Mouse (Mus musculus) neural tube, embryonic 15.5 days (tissue): ENCODE data around the gene Ephb2. TPM values are rescaled to one million over a fixed set of nuclear protein-coding genes. Genes with fewer than 3 reads are reported as not detected.

Experiments used
- ATAC-seq: fragments of 200-750 bp; cut with Nextera tagmentation; 2 replicates; pipeline ENCODE4 v1.8.0; 2017; ENCODE audit warnings: mild to moderate bottlenecking, moderate TSS enrichment, moderate library complexity; ENCODE audit not compliant: low FRiP score
- H3K27ac ChIP-seq: fragments of 300-500 bp; sonication (generic); replicated peaks from 2 replicates; pipeline ENCODE4 v1.5.1; 2015; ENCODE audit warnings: mild to moderate bottlenecking, inconsistent platforms
- H3K27me3 ChIP-seq: fragments of 300-500 bp; sonication (generic); replicated peaks from 2 replicates; pipeline ENCODE4 v1.6.1; 2015; ENCODE audit warnings: inconsistent platforms
- H3K36me3 ChIP-seq: fragments of 300-500 bp; sonication (generic); 2 replicates; pipeline ENCODE4 v1.6.1; 2015; ENCODE audit warnings: inconsistent platforms
- H3K4me1 ChIP-seq: fragments of 300-500 bp; sonication (generic); 2 replicates; pipeline ENCODE4 v1.6.1; 2015; ENCODE audit warnings: inconsistent platforms
- H3K4me2 ChIP-seq: fragments of 300-500 bp; sonication (generic); 2 replicates; pipeline ENCODE4 v1.6.1; 2015; ENCODE audit warnings: inconsistent platforms, mild to moderate bottlenecking, moderate library complexity
- H3K4me3 ChIP-seq: fragments of 300-500 bp; sonication (generic); replicated peaks from 2 replicates; pipeline ENCODE4 v1.5.1; 2015; ENCODE audit warnings: mild to moderate bottlenecking, inconsistent platforms
- H3K9ac ChIP-seq: fragments of 300-500 bp; sonication (generic); replicated peaks from 2 replicates; pipeline ENCODE4 v1.6.1; 2015; ENCODE audit warnings: mild to moderate bottlenecking, inconsistent platforms
- H3K9me3 ChIP-seq: fragments of 300-500 bp; sonication (generic); replicated peaks from 2 replicates; pipeline ENCODE4 v1.6.1; 2016; ENCODE audit warnings: inconsistent platforms
- WGBS: fragments of 180-500 bp; shearing (Covaris S2); methylation state at CpG from one replicate; pipeline ENCODE4 v1.1.7; 2015; ENCODE audit warnings: mixed read lengths; 5-methylcytosine and 5-hydroxymethylcytosine counted together
- polyA plus RNA-seq: library from polyadenylated mRNA; unstranded; fragments of >200 nt; fragmentation: Nextera tagmentation; extraction: Ambion mirVana; gene quantifications from 2 replicates; pipeline ENCODE4 v1.2.1, GENCODE M21; 2015

The Ephb2 gene
- polyA plus RNA-seq, 1 experiment from 2014 or later: 21.3 TPM

DNA sequence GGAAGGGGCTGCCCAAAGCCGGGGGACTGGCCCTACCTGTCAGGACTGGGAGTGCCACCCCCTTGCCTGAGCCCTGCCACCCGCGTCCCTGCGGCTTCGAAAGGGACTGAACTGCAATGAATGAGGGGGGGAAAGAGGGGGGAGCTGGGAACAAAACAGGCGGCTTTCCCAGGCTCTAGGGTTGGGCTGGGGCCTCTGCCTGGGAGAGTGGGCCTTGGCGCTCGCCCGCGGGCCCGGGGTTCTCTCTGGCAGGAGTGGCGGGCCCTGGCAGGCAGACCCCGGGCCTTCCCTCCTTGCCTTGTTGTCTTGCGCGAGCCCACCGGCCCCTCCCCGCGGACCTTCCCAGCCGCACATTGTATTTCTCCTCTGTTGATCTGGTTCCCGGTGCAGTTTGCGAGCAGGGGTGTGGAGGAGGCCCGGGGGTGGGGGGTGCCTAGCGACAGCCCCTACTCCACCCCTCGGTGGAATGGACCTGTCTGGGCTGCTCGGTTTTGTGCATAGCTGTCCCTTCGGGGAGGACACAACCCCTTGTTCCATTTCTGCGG, 671 bp upstream of the Ephb2 start:
- WGBS: 2% methylated on average over 27 of the region's 27 CpGs
- Histone ChIP-seq H3K4me2 (peak overlapping the region; percentile 88), H3K27ac (peak overlapping the region; percentile 99), H3K9ac (peak overlapping the region; percentile 92), H3K27me3 (peaks cover 7% of the 10 kb centered on the region; the same call in 1 of the 2 replicates), H3K4me1 (peaks cover 59% of the 10 kb centered on the region), H3K4me3 (peak overlapping the region; percentile 90), H3K36me3 (no peaks in the 10 kb centered on the region), H3K9me3 (no peaks in the 10 kb centered on the region)
- ATAC-seq: peak; percentile 75

DNA sequence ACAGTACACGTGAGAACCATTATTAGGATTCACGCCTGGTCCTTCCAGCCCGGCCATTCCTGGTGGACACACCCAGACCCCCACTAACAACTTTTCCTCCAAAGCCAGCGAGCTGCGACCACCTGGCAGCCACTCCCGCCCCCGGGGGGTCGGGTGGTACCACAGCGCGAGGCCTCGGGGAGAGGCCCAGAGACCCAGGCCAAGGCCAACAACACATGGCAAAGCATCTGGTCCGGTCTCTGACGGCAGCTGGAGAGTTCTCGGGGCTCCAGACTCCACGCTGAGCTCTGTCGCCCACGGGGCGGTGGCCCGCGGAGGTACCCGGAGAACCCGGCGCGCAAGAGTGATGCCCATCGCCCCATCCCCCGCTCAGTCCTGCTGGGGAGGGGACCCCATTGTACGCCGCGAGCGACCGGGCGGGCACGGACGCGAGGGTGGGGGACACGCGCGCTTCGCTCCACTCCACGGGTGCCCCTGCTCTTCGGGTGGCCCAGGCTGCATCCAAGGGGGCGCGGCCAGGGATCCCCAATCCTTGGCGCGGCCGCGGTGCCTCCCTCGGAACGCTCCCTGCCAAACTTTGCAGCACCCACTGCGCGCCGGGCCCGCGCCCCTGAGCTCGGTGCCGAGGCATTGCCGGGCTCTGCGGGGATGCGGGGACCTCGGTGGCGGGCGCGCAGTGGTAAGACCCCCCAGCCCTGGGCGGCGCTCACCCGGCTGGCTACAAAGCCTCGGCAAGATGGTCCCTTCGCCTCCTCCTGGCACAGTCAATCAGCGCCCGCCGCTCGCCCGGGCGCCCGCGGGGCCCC, 770 bp downstream of the Ephb2 start:
- H3K27me3 ChIP-seq: peaks cover 3% of the 10 kb centered on the region; the same call in 1 of the 2 replicates
- peaks cover 67% of the 10 kb centered on the region for H3K4me1 ChIP-seq
- ATAC-seq: peak; percentile 18; the same call in 1 of the 2 replicates
- WGBS: under 1% methylated on average over 76 of the region's 76 CpGs
- no peaks in the 10 kb centered on the region for H3K9me3 ChIP-seq
- H3K4me2 ChIP-seq: peak overlapping the region; percentile 88
- peak overlapping the region; percentile 90 for H3K4me3 ChIP-seq
- peak overlapping the region; percentile 92 for H3K9ac ChIP-seq
- no peaks in the 10 kb centered on the region for H3K36me3 ChIP-seq
- peak overlapping the region; percentile 99 for H3K27ac ChIP-seq

DNA sequence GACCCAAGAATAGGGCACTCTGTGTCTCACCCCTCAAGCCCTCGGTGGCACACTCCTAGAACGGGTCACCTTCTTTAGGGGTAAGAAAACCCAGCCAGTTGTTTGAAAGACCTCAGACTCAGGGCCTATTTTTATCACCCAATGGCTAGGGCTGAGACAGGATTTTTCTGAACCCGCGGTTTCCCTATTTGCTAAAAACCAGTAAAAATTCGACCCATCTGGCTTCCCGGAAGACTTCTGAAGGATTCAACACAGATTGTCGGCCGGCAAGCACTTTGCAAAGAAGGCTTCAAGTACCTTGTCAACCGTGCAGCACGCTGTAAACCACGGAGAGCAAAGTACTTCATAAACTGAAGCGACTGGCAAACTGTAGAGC, 1.4 kb downstream of the Ephb2 start:
- Histone ChIP-seq H3K4me1 (peaks cover 73% of the 10 kb centered on the region), H3K4me3 (peak overlapping the region; percentile 90), H3K36me3 (no peaks in the 10 kb centered on the region), H3K27ac (peak overlapping the region; percentile 99; the same call in 1 of the 2 replicates), H3K9me3 (no peaks in the 10 kb centered on the region), H3K4me2 (peak overlapping the region; percentile 88), H3K9ac (peak overlapping the region; percentile 92), H3K27me3 (no peaks in the 10 kb centered on the region)
- 6% methylated on average over 12 of the region's 12 CpGs for WGBS
- no peak for ATAC-seq

DNA sequence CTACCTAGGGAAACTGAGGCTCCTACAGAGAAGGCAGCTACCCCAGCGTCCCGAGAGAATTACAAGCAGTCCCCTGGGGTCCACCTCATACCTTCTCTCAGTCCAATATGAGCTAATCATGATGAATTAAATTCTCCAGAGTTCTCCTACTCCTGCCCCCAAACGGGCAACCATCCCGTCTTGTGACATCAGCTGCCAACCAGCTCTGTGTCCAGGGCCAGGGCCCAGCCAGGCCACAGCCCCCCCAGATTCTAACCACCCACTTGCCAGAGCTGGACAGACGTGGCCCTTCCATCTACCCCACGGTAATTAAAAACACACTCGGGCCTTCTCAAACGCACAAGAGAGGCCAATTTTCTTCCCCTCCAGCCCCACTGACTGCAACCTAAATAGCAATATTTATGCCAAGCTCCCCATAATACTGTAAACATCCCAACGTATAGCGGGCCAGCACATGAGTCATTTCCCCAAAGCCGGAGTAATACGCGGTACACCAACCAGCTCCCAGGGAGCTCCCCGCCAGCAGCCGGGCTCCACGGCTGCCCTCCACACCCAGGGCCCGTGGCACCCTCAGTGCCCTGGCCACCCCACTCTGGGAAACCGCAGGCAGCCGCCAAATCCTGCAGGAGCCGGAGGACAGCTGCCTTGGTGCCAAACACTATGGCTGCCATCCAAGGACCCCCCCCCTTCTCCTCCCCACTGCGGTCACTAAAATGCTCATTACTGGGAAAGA, 2.0 kb downstream of the Ephb2 start:
- WGBS: 21% methylated on average over 21 of the region's 21 CpGs

DNA sequence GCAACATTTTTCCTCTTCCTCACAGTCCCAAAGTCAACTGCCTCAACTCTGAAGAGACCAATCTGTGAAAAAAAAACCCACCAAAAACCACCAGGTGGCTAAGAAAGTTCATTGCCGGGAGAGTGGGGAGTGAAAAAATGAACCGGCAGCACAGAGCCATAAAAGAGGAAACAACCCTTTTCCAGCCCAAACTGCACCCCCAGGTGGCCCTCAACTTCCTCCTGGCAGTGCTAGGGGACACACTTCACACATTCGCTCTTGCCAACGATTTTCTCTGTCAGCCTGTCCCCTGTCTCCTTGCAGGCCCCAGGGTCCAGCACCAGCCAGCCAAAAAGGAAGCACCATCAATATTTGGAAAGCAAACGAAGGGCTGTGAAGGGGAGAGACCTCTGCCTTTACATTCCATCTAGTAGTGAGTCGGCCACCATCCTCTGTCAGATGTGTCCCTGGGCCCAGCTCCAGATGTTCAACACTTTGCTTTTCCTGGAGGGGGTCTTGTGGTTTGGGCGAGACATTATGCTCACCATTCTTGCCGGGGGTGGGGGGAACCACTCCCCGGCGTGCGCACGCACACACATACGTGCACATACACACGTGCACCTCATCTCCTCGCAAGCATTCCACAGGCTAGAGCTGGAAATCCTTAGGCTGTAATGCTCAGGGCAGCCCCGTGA, 3.1 kb downstream of the Ephb2 start:
- ATAC-seq: no peak
- H3K36me3 ChIP-seq: no peaks in the 10 kb centered on the region
- 55% methylated on average over 16 of the region's 16 CpGs for WGBS
- H3K4me1 ChIP-seq: peaks cover 81% of the 10 kb centered on the region
- no peak overlapping the region for H3K27ac ChIP-seq
- H3K4me3 ChIP-seq: peak overlapping the region; percentile 90; the same call in 1 of the 2 replicates
- no peaks in the 10 kb centered on the region for H3K9me3 ChIP-seq
- no peak overlapping the region for H3K9ac ChIP-seq
- no peaks in the 10 kb centered on the region for H3K27me3 ChIP-seq
- peak overlapping the region; percentile 88 for H3K4me2 ChIP-seq

More for the DNA sequence above, 2.0 kb downstream of the Ephb2 start:
- Histone ChIP-seq H3K36me3 (no peaks in the 10 kb centered on the region), H3K4me1 (peaks cover 79% of the 10 kb centered on the region), H3K9me3 (no peaks in the 10 kb centered on the region), H3K9ac (peak overlapping the region; percentile 92), H3K4me2 (peak overlapping the region; percentile 88), H3K27ac (peak overlapping the region; percentile 11; the same call in 1 of the 2 replicates), H3K4me3 (peak overlapping the region; percentile 90), H3K27me3 (no peaks in the 10 kb centered on the region)
- ATAC-seq: no peak

DNA sequence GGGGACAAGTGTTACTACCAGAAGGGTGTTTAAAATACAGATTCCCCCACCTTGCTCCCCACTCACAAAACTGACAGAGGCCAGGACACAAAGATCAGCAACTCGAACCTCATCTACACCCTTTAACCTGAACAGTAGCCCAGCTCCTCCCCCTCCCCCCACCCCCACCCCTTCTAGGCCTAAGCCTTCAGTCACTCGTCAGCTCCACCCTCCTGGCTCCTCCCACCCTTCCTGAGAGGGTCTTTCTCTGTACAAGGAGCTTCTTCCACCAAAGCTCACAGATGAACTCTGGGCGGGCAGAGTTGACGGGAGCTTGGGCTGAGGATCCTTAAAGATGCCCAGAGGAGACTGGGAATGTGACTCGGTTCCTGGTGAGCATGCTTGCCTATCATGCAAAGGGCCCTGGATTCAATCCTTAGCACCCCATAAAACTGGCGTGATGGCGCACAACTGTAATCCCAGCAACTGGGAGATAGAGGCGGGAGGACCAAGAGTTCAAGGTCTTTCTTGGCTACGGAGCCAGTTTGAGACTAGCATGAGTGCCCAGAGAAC, 5.4 kb downstream of the Ephb2 start:
- no peak overlapping the region for H3K4me3 ChIP-seq
- ATAC-seq: no peak
- no peak overlapping the region for H3K27ac ChIP-seq
- H3K36me3 ChIP-seq: no peaks in the 10 kb centered on the region
- no peaks in the 10 kb centered on the region for H3K27me3 ChIP-seq
- WGBS: 45% methylated on average over 9 of the region's 9 CpGs
- no peak overlapping the region for H3K9ac ChIP-seq
- no peaks in the 10 kb centered on the region for H3K9me3 ChIP-seq
- H3K4me1 ChIP-seq: peaks cover 82% of the 10 kb centered on the region
- peak overlapping the region; percentile 15; the same call in 1 of the 2 replicates for H3K4me2 ChIP-seq

DNA sequence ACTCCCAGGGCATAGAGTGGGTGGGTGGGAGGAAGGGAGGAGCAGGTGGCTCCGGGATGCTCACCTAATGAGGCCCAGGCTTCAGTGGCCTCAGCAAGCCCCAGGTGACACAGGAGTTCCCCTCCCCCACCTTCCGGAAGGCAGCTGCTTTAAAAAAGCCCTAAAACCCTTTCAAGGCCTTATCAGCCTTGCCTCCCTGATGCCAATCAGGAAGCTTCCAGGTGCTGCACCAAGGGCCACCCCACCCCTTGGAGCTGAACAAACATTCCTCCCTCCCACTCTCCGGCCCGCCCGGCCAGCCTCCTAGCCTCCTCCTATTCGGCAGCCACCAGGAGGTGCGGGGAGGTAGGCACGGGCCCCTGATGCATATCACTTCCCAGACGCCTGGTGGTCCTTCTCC, 6.0 kb downstream of the Ephb2 start:
- H3K4me1 ChIP-seq: peaks cover 85% of the 10 kb centered on the region
- H3K9me3 ChIP-seq: no peaks in the 10 kb centered on the region
- no peaks in the 10 kb centered on the region for H3K36me3 ChIP-seq
- H3K9ac ChIP-seq: 0 out of 2 replicates have a peak overlapping the region, but pooled peaks have one; percentile 14
- no peak overlapping the region for H3K4me3 ChIP-seq
- no peaks in the 10 kb centered on the region for H3K27me3 ChIP-seq
- H3K27ac ChIP-seq: no peak overlapping the region
- 6% methylated on average over 7 of the region's 9 CpGs for WGBS
- H3K4me2 ChIP-seq: peak overlapping the region; percentile 15; the same call in 1 of the 2 replicates
- ATAC-seq: no peak

DNA sequence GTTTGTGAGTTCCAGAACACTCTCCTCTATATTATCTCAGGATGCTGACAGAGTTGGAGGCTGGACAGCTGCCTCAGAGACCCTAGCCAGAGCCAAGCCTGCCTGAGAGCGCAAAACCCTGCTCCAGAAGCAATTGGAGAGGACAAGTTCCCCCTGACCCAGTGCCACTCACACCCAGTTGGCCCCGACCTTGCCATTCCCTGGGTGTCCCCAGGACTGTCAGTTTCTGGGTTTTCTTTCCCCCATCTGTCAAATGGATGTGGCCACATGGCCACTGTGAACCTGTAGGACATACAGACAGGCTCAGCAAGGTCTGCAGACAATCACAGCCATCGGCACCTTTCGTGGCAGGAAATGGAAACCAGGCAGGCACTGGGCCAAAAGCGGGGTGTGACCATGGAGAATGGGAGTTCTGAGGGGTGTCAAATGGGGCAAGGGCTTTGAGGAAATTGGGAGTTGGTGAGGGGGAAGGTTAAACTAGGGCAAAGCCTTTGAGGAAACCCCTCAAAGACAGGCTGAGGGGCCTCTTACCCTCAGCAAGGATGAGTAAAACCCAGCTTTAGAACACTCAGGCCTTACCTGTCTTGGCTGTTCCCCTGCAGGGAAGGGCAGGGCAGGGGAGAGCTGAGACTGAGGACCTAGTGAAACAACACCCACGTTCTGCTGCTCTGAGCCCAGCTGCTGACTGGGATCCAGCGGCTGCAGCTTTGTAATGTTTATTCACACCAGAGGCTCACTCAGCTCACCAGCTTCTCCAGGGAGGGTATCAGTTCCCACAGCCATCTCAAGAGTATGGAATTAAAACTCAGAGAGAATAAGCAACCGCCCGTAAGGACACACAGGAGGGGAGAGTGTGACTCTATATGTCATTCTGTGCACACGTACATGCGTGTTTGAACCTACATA, 6.9 kb downstream of the Ephb2 start:
- peaks cover 80% of the 10 kb centered on the region for H3K4me1 ChIP-seq
- H3K36me3 ChIP-seq: no peaks in the 10 kb centered on the region
- no peak overlapping the region for H3K9ac ChIP-seq
- peak overlapping the region; percentile 23; the same call in 1 of the 2 replicates for H3K27ac ChIP-seq
- no peak overlapping the region for H3K4me2 ChIP-seq
- no peak overlapping the region for H3K4me3 ChIP-seq
- ATAC-seq: no peak
- H3K9me3 ChIP-seq: no peaks in the 10 kb centered on the region
- 39% methylated on average over 11 of the region's 11 CpGs for WGBS
- no peaks in the 10 kb centered on the region for H3K27me3 ChIP-seq

DNA sequence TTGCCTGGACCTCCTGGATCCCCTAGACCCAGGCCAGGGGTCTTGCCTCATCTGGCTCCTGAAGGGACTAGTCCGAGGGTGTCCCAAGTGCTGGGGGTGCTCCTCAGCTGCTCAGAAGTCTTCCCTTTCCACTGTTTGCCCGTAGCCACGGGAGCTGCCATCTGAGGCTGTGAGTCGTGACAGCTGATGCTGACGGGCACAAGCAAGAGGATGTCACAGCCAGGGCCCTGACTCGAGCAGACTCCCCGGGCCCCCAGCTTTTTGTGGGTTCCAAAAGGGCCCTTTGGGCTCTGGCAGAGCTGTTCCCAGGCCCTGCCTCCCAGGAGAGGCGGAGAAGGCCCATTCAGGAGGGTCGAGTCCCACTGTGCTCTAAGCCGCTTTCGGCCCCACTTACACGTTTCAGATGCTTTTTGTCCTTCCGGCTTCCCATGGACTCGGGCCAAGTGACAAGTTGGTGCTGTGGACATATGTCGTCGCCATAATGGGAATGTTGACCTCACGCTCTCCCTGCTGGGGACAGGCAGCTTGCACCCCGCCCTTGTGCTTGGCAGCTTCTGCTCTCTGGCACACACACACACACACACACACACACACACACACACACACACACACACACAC, 10.7 kb downstream of the Ephb2 start:
- Histone ChIP-seq H3K4me2 (no peak overlapping the region), H3K4me1 (peaks cover 70% of the 10 kb centered on the region), H3K9me3 (no peaks in the 10 kb centered on the region), H3K9ac (no peak overlapping the region), H3K27ac (no peak overlapping the region), H3K4me3 (no peak overlapping the region), H3K27me3 (no peaks in the 10 kb centered on the region), H3K36me3 (no peaks in the 10 kb centered on the region)
- no peak for ATAC-seq
- WGBS: 45% methylated on average over 18 of the region's 18 CpGs

DNA sequence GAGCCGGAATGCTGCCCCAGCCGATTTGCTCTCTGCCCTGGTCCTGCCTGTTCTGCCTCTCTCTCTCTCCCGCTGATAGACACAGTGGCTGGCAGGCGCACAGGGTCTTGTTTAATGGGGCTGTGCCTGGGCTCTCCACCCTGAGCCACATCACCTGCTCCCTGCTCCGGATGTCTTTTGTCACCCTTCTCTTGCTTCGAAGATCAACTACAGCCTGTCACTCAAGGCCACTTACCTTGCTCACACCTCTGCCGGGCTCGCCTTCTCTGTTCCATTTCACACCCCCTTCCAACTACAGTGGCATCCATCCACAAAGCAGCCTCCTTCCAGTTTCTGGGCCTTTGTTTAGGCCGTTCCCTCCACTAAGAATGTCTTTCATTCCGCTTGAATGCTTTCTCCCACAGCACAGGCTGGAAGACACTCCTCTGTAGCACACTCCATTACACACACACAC, 15.7 kb downstream of the Ephb2 start:
- H3K27ac ChIP-seq: peak overlapping the region; percentile 61
- H3K4me3 ChIP-seq: no peak overlapping the region
- 0 out of 2 replicates have a peak, but pooled peaks have one; percentile 37 for ATAC-seq
- H3K4me1 ChIP-seq: peaks cover 59% of the 10 kb centered on the region
- no peaks in the 10 kb centered on the region for H3K9me3 ChIP-seq
- H3K27me3 ChIP-seq: no peaks in the 10 kb centered on the region
- no peak overlapping the region for H3K4me2 ChIP-seq
- WGBS: 15% methylated on average over 10 of the region's 10 CpGs
- no peaks in the 10 kb centered on the region for H3K36me3 ChIP-seq
- no peak overlapping the region for H3K9ac ChIP-seq
